Mouse (Mus musculus) intestine, embryonic 16.5 days (tissue): ENCODE measurements around the gene Ephb3. TPM values are rescaled to one million over a fixed set of nuclear protein-coding genes. Genes with fewer than 3 reads are reported as not detected.
A peak's percentile ranks its signal among the peaks of the same experiment; 100 is the strongest.

Source experiments
- ATAC-seq: fragments of 200-750 bp; cut with Nextera tagmentation; 2 replicates; pipeline ENCODE4 v1.8.0; 2017; ENCODE audit warnings: moderate TSS enrichment, moderate library complexity
- H3K27ac ChIP-seq: fragments of 300-500 bp; sonication (generic); 2 replicates; pipeline ENCODE4 v1.5.1; 2014; ENCODE audit warnings: mild to moderate bottlenecking, low read length
- H3K27me3 ChIP-seq: fragments of 300-500 bp; sonication (generic); replicated peaks from 2 replicates; pipeline ENCODE4 v1.6.1; 2014; ENCODE audit warnings: low read length, control low read depth, mixed read lengths; ENCODE audit not compliant: control insufficient read depth, insufficient read depth
- H3K36me3 ChIP-seq: fragments of 300-500 bp; sonication (generic); 2 replicates; pipeline ENCODE4 v1.6.1; 2014; ENCODE audit warnings: low read length, control low read depth; ENCODE audit not compliant: control insufficient read depth, insufficient read depth
- H3K4me1 ChIP-seq: fragments of 300-500 bp; sonication (generic); 2 replicates; pipeline ENCODE4 v1.6.1; 2014; ENCODE audit warnings: low read length, control low read depth, mixed read lengths; ENCODE audit not compliant: control insufficient read depth, insufficient read depth
- H3K4me2 ChIP-seq: fragments of 300-500 bp; sonication (generic); 2 replicates; pipeline ENCODE4 v1.6.1; 2014; ENCODE audit warnings: low read depth, low read length, control low read depth
- H3K4me3 ChIP-seq: fragments of 300-500 bp; sonication (generic); 2 replicates; pipeline ENCODE4 v1.5.1; 2014; ENCODE audit warnings: mild to moderate bottlenecking, low read length
- H3K9ac ChIP-seq: fragments of 300-500 bp; sonication (generic); 2 replicates; pipeline ENCODE4 v1.6.1; 2014; ENCODE audit warnings: low read depth, low read length
- H3K9me3 ChIP-seq: fragments of 300-500 bp; sonication (generic); 2 replicates; pipeline ENCODE4 v1.6.1; 2016; ENCODE audit warnings: low read length, control low read depth; ENCODE audit not compliant: control insufficient read depth
- WGBS: fragments of 180-500 bp; shearing (Covaris S2); extraction: QIAGEN DNeasy Blood & Tissue Kit; methylation state at CpG from one replicate; pipeline ENCODE4 v1.1.7; 2014; 5-methylcytosine and 5-hydroxymethylcytosine counted together
- polyA plus RNA-seq: library from polyadenylated mRNA; unstranded; fragments of >200 nt; fragmentation: Nextera tagmentation; extraction: Ambion mirVana; gene quantifications from 2 replicates; pipeline ENCODE4 v1.2.1, GENCODE M21; 2015

Ephb3 gene
- polyA plus RNA-seq, 1 experiment from 2014 or later, result 9.1 TPM

DNA sequence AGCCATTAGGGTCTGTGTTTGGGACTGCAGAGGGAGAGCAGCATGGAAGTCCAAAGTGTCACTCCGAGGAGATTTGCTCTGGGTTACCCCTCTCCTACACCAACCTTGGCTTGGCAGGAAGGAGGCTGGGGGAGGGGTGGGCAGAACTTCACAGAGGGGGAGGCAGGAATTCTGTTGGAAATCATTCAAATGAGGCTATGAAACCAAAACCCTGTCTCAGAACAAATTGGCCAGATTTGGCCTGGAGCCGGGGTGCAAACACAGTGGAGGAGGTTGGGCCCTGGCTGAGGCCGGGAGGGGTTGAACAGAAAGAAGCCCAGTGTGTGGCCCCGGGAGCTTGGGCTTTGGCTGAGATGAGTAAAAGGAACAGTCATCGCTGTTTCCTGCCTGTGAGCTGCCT is 34.2 kb downstream of the Ephb3 start:
- 0 out of 2 replicates have a peak overlapping the region, but pooled peaks have one; percentile 16 for H3K27ac ChIP-seq
- H3K4me3 ChIP-seq, result no peak overlapping the region
- no peak overlapping the region for H3K4me2 ChIP-seq
- no peak overlapping the region for H3K9ac ChIP-seq
- H3K36me3 ChIP-seq, result no peaks in the 10 kb centered on the region
- peaks cover 23% of the 10 kb centered on the region for H3K4me1 ChIP-seq
- no peaks in the 10 kb centered on the region for H3K27me3 ChIP-seq
- peak; percentile 34; the same call in 1 of the 2 replicates for ATAC-seq
- WGBS, result 28% methylated on average over 5 of the region's 5 CpGs
- no peaks in the 10 kb centered on the region for H3K9me3 ChIP-seq

DNA sequence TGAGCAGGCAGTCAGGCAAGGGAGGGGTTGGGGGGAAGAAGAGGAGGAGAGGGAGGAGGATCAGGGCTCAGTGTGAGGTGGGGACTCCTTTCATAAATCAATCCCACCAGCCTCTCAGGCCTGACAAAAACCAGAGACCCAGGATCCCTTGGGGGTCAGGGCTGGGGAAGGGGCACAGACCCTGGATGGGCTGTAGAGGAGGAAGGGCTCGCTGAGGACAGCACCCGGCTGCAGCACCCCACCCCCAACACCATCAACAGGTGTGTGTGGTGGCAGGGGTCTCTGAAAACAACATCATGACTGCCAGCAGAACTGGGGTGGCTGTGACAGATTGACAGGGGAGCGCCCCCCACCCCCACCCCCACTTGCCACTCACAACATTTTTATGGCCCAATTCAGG is 36.0 kb downstream of the Ephb3 start:
- 46% methylated on average over 3 of the region's 3 CpGs for WGBS
- no peak for ATAC-seq
- Histone ChIP-seq H3K27me3 (no peaks in the 10 kb centered on the region), H3K4me2 (no peak overlapping the region), H3K9ac (no peak overlapping the region), H3K36me3 (no peaks in the 10 kb centered on the region), H3K27ac (no peak overlapping the region), H3K4me1 (peaks cover 26% of the 10 kb centered on the region), H3K4me3 (no peak overlapping the region), H3K9me3 (no peaks in the 10 kb centered on the region)

DNA sequence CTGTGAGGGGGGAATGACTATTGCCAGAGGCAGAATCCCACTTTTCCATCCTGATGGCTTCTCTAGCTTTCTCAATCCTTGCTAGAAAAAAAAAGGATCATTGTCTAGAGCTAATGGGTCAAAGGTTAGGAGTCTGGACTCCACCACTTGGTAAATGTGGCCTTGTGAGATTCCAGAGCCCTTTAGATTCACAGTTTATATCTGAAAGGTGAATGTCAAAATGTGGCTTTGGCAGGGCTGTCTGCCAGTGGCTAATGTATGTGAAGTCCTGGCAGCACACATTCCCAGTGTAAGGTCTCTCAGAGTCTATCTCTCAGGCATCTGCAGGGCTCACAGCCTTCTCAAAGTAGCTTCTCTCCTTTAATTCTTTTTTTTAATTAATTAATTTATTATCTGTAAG is 36.5 kb downstream of the Ephb3 start:
- peaks cover 27% of the 10 kb centered on the region for H3K4me1 ChIP-seq
- H3K27ac ChIP-seq, result no peak overlapping the region
- ATAC-seq, result no peak
- no peaks in the 10 kb centered on the region for H3K9me3 ChIP-seq
- no peaks in the 10 kb centered on the region for H3K36me3 ChIP-seq
- no peaks in the 10 kb centered on the region for H3K27me3 ChIP-seq
- no peak overlapping the region for H3K9ac ChIP-seq
- H3K4me2 ChIP-seq, result no peak overlapping the region
- no peak overlapping the region for H3K4me3 ChIP-seq

DNA sequence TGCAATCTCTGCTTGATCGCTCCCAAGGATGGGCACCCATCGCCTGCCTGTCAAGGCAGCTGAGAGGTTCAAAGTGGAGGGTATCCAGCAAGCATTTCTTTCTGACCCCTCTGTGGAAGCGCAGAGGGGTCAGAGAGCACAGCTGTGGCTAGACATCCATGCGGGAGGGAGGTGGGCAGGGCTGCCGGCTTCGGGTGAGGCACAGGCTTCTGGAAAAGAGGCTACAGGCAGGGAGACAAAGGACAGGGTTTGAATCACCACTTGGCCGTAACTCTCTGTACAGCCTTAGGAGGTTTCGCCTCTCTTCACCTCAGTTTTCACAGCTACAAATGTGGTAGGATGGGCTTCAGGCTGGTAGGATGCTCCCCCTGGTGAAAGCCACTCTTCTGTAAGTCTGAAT is 38.4 kb downstream of the Ephb3 start:
- H3K4me2 ChIP-seq, result no peak overlapping the region
- no peak overlapping the region for H3K9ac ChIP-seq
- no peak overlapping the region for H3K27ac ChIP-seq
- 56% methylated on average over 8 of the region's 8 CpGs for WGBS
- no peaks in the 10 kb centered on the region for H3K36me3 ChIP-seq
- no peaks in the 10 kb centered on the region for H3K9me3 ChIP-seq
- peaks cover 41% of the 10 kb centered on the region for H3K4me1 ChIP-seq
- ATAC-seq, result no peak
- 0 out of 2 replicates have a peak, but pooled peaks cover 5% of the 10 kb centered on the region for H3K27me3 ChIP-seq
- no peak overlapping the region for H3K4me3 ChIP-seq

DNA sequence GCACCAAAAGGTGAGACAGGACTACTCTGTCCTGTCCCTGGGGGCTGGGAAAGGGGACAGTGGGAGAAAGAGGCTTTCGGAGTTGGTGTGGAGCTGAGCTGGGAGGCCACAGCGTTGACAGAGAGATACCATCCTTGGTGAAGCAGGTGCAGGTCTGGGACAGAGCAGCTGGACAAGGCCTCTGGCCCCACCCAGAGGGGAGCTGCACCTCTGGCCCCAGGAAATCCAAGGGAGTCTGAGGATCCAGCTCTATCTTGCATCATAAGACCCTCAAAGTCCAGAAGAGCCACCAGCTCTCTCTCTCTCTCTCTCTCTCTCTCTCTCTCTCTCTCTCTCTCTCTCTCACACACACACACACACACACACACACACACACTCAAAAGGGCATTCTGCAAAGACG is 40.2 kb downstream of the Ephb3 start:
- Histone ChIP-seq H3K36me3 (no peaks in the 10 kb centered on the region), H3K4me1 (peaks cover 43% of the 10 kb centered on the region), H3K9ac (no peak overlapping the region), H3K27ac (no peak overlapping the region), H3K4me3 (no peak overlapping the region), H3K4me2 (no peak overlapping the region), H3K27me3 (peaks cover 5% of the 10 kb centered on the region; the same call in 1 of the 2 replicates), H3K9me3 (no peaks in the 10 kb centered on the region)
- no peak for ATAC-seq
- WGBS, result 69% methylated on average over 3 of the region's 3 CpGs

DNA sequence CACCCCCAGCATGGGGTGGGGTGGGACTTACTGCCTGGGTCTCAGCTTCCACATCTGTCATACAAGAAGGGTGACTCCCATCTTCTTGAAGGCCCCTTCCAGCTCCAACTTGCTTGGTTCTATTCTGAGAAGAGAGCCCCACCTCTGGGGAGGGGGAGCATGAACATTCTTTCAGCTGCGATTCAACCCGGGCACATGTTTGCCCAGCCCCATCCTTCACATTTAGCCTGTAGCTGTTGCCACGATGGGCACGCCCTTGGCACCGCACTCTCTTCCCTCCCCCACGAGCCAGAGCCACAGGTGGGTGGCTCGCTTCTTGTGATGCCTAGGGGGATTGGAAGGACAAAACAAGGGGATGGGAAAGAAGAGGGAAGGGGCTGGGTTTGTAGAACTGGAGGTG is 40.8 kb downstream of the Ephb3 start:
- WGBS, result 34% methylated on average over 7 of the region's 7 CpGs

DNA sequence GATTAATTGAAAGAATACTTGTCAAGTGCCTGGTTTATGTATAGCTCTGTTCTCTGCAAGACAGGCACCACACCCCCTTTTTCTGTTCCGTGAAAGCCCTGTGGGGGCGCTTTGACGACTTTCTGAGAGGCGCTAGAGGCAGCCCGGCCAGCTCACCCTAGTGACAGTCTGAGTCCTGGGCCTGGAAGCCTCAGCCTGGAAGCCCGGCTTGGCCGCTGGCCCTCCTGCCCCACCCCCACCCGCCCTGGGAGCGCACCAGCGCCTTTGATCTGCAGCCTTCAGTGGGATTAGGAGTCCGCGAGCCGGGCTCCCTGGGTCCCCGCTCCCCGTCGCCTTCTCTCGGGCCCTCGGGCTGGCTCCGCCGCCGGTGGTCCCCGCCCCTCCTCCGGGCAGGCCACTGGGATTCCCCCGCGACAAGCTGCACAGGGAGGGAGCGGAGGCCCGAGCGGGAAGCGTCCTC is 41.4 kb downstream of the Ephb3 start:
- H3K27me3 ChIP-seq, result peaks cover 5% of the 10 kb centered on the region; the same call in 1 of the 2 replicates
- H3K4me3 ChIP-seq, result peak overlapping the region; percentile 58
- peak; percentile 82 for ATAC-seq
- no peaks in the 10 kb centered on the region for H3K36me3 ChIP-seq
- WGBS, result under 1% methylated on average over 29 of the region's 29 CpGs
- H3K4me1 ChIP-seq, result peaks cover 38% of the 10 kb centered on the region
- peak overlapping the region; percentile 97 for H3K4me2 ChIP-seq
- peak overlapping the region; percentile 86 for H3K27ac ChIP-seq
- peak overlapping the region; percentile 75 for H3K9ac ChIP-seq
- no peaks in the 10 kb centered on the region for H3K9me3 ChIP-seq

More for the DNA sequence above, 40.8 kb downstream of the Ephb3 start:
- Histone ChIP-seq H3K9me3 (no peaks in the 10 kb centered on the region), H3K36me3 (no peaks in the 10 kb centered on the region), H3K27me3 (peaks cover 5% of the 10 kb centered on the region; the same call in 1 of the 2 replicates), H3K9ac (no peak overlapping the region), H3K4me3 (no peak overlapping the region), H3K4me1 (peaks cover 43% of the 10 kb centered on the region), H3K4me2 (peak overlapping the region; percentile 97; the same call in 1 of the 2 replicates), H3K27ac (no peak overlapping the region)
- ATAC-seq, result no peak

DNA sequence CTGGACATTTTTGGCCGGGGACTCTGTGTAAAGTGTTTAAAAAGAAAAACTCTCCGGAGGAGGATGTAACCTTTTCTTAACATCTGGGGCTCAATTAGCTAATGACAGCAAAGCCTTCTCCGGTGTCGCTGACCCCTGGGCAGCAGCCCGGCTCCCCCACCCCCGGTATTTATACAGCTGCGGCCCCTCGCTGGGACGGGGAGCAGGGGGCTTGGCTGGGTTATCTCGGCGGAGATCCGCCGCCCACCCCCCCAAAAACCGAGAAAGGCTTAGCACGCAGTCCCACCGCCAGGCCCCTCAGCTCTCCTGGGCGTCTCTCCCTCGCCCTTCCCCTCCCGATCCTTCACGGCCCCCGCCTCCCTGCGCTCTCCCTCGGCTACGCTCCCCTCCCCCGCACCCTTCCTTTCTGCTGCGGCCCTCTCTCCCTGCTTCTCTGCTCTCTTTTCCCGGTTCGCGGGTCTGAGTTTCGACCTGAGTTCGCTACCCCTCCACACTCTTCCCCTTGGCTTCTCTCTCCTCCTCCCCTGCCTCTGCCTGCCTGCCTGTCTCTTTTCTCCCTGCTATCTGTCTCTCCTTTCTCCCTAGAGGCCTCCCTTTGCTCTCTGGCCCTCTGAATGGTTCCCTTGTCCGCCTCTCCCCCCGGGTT is 42.0 kb downstream of the Ephb3 start:
- WGBS, result 3% methylated on average over 31 of the region's 33 CpGs
- Histone ChIP-seq H3K27me3 (peaks cover 5% of the 10 kb centered on the region; the same call in 1 of the 2 replicates), H3K4me1 (peaks cover 38% of the 10 kb centered on the region), H3K9me3 (no peaks in the 10 kb centered on the region), H3K9ac (peak overlapping the region; percentile 75), H3K4me3 (peak overlapping the region; percentile 58), H3K27ac (peak overlapping the region; percentile 86), H3K4me2 (peak overlapping the region; percentile 97), H3K36me3 (no peaks in the 10 kb centered on the region)
- ATAC-seq, result peak; percentile 54

DNA sequence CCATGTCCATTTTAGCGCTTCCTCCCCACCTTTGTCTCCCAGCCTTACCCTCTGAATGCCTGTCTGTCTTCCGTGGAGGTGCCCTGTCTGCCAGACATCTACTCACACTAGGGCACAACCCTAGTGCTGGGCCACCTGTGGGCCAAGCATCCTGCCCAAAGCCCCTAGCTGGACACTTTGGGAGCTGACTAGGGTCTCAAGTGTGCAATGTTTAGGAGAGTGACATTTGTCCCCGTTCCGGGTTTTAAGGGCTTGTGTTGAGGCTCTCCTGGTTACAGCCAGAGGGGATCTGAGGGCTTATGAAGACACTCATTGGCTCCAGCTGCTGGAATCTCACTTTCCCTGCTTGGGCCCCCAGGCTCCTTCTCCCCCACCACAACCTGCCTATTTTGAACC is 42.5 kb downstream of the Ephb3 start:
- H3K9me3 ChIP-seq, result no peaks in the 10 kb centered on the region
- peaks cover 5% of the 10 kb centered on the region; the same call in 1 of the 2 replicates for H3K27me3 ChIP-seq
- peak overlapping the region; percentile 86 for H3K27ac ChIP-seq
- peaks cover 38% of the 10 kb centered on the region for H3K4me1 ChIP-seq
- 34% methylated on average over 4 of the region's 4 CpGs for WGBS
- no peak for ATAC-seq
- H3K4me2 ChIP-seq, result peak overlapping the region; percentile 97
- peak overlapping the region; percentile 75 for H3K9ac ChIP-seq
- H3K36me3 ChIP-seq, result no peaks in the 10 kb centered on the region
- H3K4me3 ChIP-seq, result peak overlapping the region; percentile 58; the same call in 1 of the 2 replicates
